Mouse (Mus musculus) embryonic fibroblast, embryonic 13.5 days (primary cell): Measurements from ENCODE around the gene Psmd9.

Experiments used
- CTCF ChIP-seq: IDR thresholded peaks from 2 replicates; pipeline ENCODE4 v1.5.1; 2011; ENCODE audit warnings: mild to moderate bottlenecking, control low read depth, low read length, moderate library complexity, borderline replicate concordance; ENCODE audit not compliant: insufficient read depth
- POLR2A ChIP-seq: IDR thresholded peaks from 2 replicates; pipeline ENCODE4 v1.6.1; 2011; ENCODE audit warnings: low read depth, mild to moderate bottlenecking, control low read depth, low read length, moderate library complexity

DNA sequence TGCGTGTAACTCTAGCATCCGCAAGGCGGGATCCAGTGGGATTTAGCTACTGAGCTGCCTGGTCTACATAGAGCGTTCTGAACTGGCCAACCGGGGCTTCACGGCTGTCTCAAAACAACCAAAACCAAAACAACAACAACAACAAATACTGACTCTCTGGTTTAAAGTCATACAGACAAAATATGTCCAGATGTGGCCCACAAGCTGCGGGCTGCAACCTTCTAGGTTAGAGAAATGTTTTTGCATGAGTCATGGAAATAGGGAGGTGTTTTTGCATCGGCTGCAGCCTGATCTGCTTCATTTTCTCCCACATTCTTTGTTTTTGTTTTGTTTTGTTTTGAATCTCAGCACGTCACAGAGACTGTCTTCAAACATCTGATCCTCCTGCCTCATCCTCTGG, 1.2 kb downstream of the Psmd9 start:
- TF ChIP-seq POLR2A (no peak), CTCF (no peak)
